Mouse (Mus musculus) embryonic facial prominence, embryonic 10.5 days (tissue): ENCODE results near the gene Fn3k. TPM values are rescaled to one million over a fixed set of nuclear protein-coding genes. Genes with fewer than 3 reads are reported as not detected.
A peak's percentile ranks its signal among the peaks of the same experiment; 100 is the strongest.

ENCODE experiments used
- DNase-seq: peaks from one replicate; pipeline ENCODE4 v3.0.0-alpha.2; 2017; ENCODE audit warnings: low spot score
- H3K27ac ChIP-seq: fragments of 300-500 bp; sonication (generic); replicated peaks from 2 replicates; pipeline ENCODE4 v1.5.1; 2016; ENCODE audit warnings: mild to moderate bottlenecking
- H3K27me3 ChIP-seq: fragments of 300-500 bp; sonication (generic); replicated peaks from 2 replicates; pipeline ENCODE4 v1.6.1; 2016; ENCODE audit warnings: low read depth, mild to moderate bottlenecking; ENCODE audit not compliant: poor library complexity, severe bottlenecking
- H3K36me3 ChIP-seq: fragments of 300-500 bp; sonication (generic); replicated peaks from 2 replicates; pipeline ENCODE4 v1.6.1; 2016; ENCODE audit warnings: mild to moderate bottlenecking, moderate library complexity
- H3K4me1 ChIP-seq: fragments of 300-500 bp; sonication (generic); 2 replicates; pipeline ENCODE4 v1.6.1; 2016
- H3K4me3 ChIP-seq: fragments of 300-500 bp; sonication (generic); 2 replicates; pipeline ENCODE4 v1.5.1; 2016; ENCODE audit warnings: mild to moderate bottlenecking, moderate library complexity
- H3K9me3 ChIP-seq: fragments of 300-500 bp; sonication (generic); 2 replicates; pipeline ENCODE4 v1.6.1; 2016; ENCODE audit warnings: mild to moderate bottlenecking
- WGBS: fragments of 180-500 bp; shearing (Covaris S2); methylation state at CpG from one replicate; pipeline ENCODE4 v1.1.7; 2016; 5-methylcytosine and 5-hydroxymethylcytosine counted together
- polyA plus RNA-seq: library from polyadenylated mRNA; unstranded; fragments of >200 nt; fragmentation: Nextera tagmentation; extraction: Ambion mirVana; gene quantifications from 2 replicates; pipeline ENCODE4 v1.2.1, GENCODE M21; 2016

Gene Fn3k
- polyA plus RNA-seq, 1 experiment from 2014 or later = 0.50 TPM

- Histone ChIP-seq H3K36me3 (no peaks in the 10 kb centered on the region; the same call in 1 of the 2 replicates), H3K9me3 (no peaks in the 10 kb centered on the region), H3K27ac (peak within 1 kb of the TSS; percentile 84), H3K4me3 (peak within 1 kb of the TSS; percentile 81), H3K4me1 (peaks cover 15% of the 10 kb centered on the region), H3K27me3 (no peaks in the 10 kb centered on the region)
- WGBS = 1% methylated on average over 28 of the region's 28 CpGs
- DNase-seq = peak; percentile 99
Measured at GRCm38 (mm10) chr11:121420830-121421552, 13.7 kb upstream of the Fn3k start, which contains the start of gene Fn3krp. Fn3krp (plus strand) TSS chr11:121421401.

- H3K9me3 ChIP-seq = no peaks in the 10 kb centered on the region
- H3K4me1 ChIP-seq = peaks cover 15% of the 10 kb centered on the region
- H3K4me3 ChIP-seq = peak overlapping the region; percentile 81
- H3K27me3 ChIP-seq = no peaks in the 10 kb centered on the region
- peak overlapping the region; percentile 84 for H3K27ac ChIP-seq
- no peak for DNase-seq
- under 1% methylated on average over 28 of the region's 28 CpGs for WGBS
- no peaks in the 10 kb centered on the region; the same call in 1 of the 2 replicates for H3K36me3 ChIP-seq
Measured at GRCm38 (mm10) chr11:121421553-121422173, 13.1 kb upstream of the Fn3k start.

GRCm38 (mm10) chr11:121433397-121433796, 1.3 kb upstream of the Fn3k start:
- WGBS = 76% methylated on average over 4 of the region's 4 CpGs
- H3K27ac ChIP-seq = no peak overlapping the region
- H3K9me3 ChIP-seq = no peaks in the 10 kb centered on the region
- peaks cover 17% of the 10 kb centered on the region for H3K27me3 ChIP-seq
- H3K36me3 ChIP-seq = peaks cover 19% of the 10 kb centered on the region
- peaks cover 13% of the 10 kb centered on the region for H3K4me1 ChIP-seq
- no peak overlapping the region for H3K4me3 ChIP-seq
- no peak for DNase-seq

GRCm38 (mm10) chr11:121437236-121437635, 2.5 kb downstream of the Fn3k start:
- Histone ChIP-seq H3K4me1 (peaks cover 20% of the 10 kb centered on the region), H3K36me3 (no peaks in the 10 kb centered on the region), H3K27me3 (peaks cover 17% of the 10 kb centered on the region), H3K4me3 (no peak overlapping the region), H3K27ac (no peak overlapping the region), H3K9me3 (no peaks in the 10 kb centered on the region)
- no peak for DNase-seq
- WGBS = 80% methylated on average over 5 of the region's 5 CpGs

- 77% methylated on average over 5 of the region's 5 CpGs for WGBS
- Histone ChIP-seq H3K4me1 (peaks cover 12% of the 10 kb centered on the region), H3K36me3 (no peaks in the 10 kb centered on the region), H3K27ac (no peak overlapping the region), H3K9me3 (no peaks in the 10 kb centered on the region), H3K4me3 (no peak overlapping the region), H3K27me3 (peaks cover 10% of the 10 kb centered on the region)
- no peak for DNase-seq
Measured at GRCm38 (mm10) chr11:121439686-121440292, 5.1 kb downstream of the Fn3k start.

GRCm38 (mm10) chr11:121441653-121442052, 6.9 kb downstream of the Fn3k start:
- no peak overlapping the region for H3K4me3 ChIP-seq
- no peaks in the 10 kb centered on the region for H3K27me3 ChIP-seq
- peaks cover 8% of the 10 kb centered on the region; the same call in 1 of the 2 replicates for H3K4me1 ChIP-seq
- 89% methylated on average over 4 of the region's 4 CpGs for WGBS
- no peak overlapping the region for H3K27ac ChIP-seq
- H3K9me3 ChIP-seq = no peaks in the 10 kb centered on the region
- no peaks in the 10 kb centered on the region for H3K36me3 ChIP-seq
- no peak for DNase-seq

- DNase-seq = no peak
- H3K4me3 ChIP-seq = no peak overlapping the region
- H3K4me1 ChIP-seq = peaks cover 8% of the 10 kb centered on the region; the same call in 1 of the 2 replicates
- H3K36me3 ChIP-seq = no peaks in the 10 kb centered on the region
- WGBS = 63% methylated on average over 2 of the region's 2 CpGs
- no peak overlapping the region for H3K27ac ChIP-seq
- no peaks in the 10 kb centered on the region for H3K9me3 ChIP-seq
- H3K27me3 ChIP-seq = no peaks in the 10 kb centered on the region
Measured at GRCm38 (mm10) chr11:121442076-121442475, 7.4 kb downstream of the Fn3k start.

GRCm38 (mm10) chr11:121451216-121451726, 16.6 kb downstream of the Fn3k start:
- no peaks in the 10 kb centered on the region for H3K9me3 ChIP-seq
- H3K27ac ChIP-seq = peak overlapping the region; percentile 78; the same call in 1 of the 2 replicates
- 23% methylated on average over 9 of the region's 9 CpGs for WGBS
- peaks cover 19% of the 10 kb centered on the region for H3K4me1 ChIP-seq
- peak overlapping the region; percentile 95 for H3K4me3 ChIP-seq
- DNase-seq = no peak
- no peaks in the 10 kb centered on the region; the same call in 1 of the 2 replicates for H3K27me3 ChIP-seq
- H3K36me3 ChIP-seq = peaks cover 16% of the 10 kb centered on the region

- Histone ChIP-seq H3K36me3 (peaks cover 23% of the 10 kb centered on the region), H3K27ac (peak within 1 kb of the TSS; percentile 78), H3K9me3 (no peaks in the 10 kb centered on the region), H3K4me3 (peak within 1 kb of the TSS; percentile 95), H3K4me1 (peaks cover 19% of the 10 kb centered on the region), H3K27me3 (no peaks in the 10 kb centered on the region; the same call in 1 of the 2 replicates)
- WGBS = 1% methylated on average over 58 of the region's 58 CpGs
- DNase-seq = peak; percentile 94
Measured at GRCm38 (mm10) chr11:121451753-121452635, 17.3 kb downstream of the Fn3k start, which contains the start of gene Tbcd. Tbcd (plus strand) TSS chr11:121451949.

- Histone ChIP-seq H3K27me3 (no peaks in the 10 kb centered on the region), H3K4me3 (no peak overlapping the region), H3K36me3 (peaks cover 80% of the 10 kb centered on the region), H3K9me3 (no peaks in the 10 kb centered on the region), H3K4me1 (peaks cover 5% of the 10 kb centered on the region), H3K27ac (no peak overlapping the region)
- WGBS = 92% methylated on average over 3 of the region's 3 CpGs
- no peak for DNase-seq
Measured at GRCm38 (mm10) chr11:121457874-121458273, 23.2 kb downstream of the Fn3k start.

- Histone ChIP-seq H3K4me3 (no peak overlapping the region), H3K36me3 (peaks cover 60% of the 10 kb centered on the region), H3K4me1 (peaks cover 10% of the 10 kb centered on the region), H3K27ac (no peak overlapping the region), H3K27me3 (no peaks in the 10 kb centered on the region), H3K9me3 (no peaks in the 10 kb centered on the region)
- 95% methylated on average over 6 of the region's 6 CpGs for WGBS
- no peak for DNase-seq
Measured at GRCm38 (mm10) chr11:121467408-121467807, 32.7 kb downstream of the Fn3k start.

- no peaks in the 10 kb centered on the region for H3K9me3 ChIP-seq
- 91% methylated on average over 3 of the region's 3 CpGs for WGBS
Measured at GRCm38 (mm10) chr11:121474831-121475230, 40.1 kb downstream of the Fn3k start.

More at GRCm38 (mm10) chr11:121474831-121475230, 40.1 kb downstream of the Fn3k start:
- peaks cover 10% of the 10 kb centered on the region for H3K4me1 ChIP-seq
- peaks cover 55% of the 10 kb centered on the region for H3K36me3 ChIP-seq
- no peak overlapping the region for H3K4me3 ChIP-seq
- DNase-seq = no peak
- no peak overlapping the region for H3K27ac ChIP-seq
- no peaks in the 10 kb centered on the region for H3K27me3 ChIP-seq
